Mouse (Mus musculus) bone marrow, adult 2 months (tissue): Measurements from ENCODE around the gene Pde7b. TPM values are rescaled to one million over a fixed set of nuclear protein-coding genes. Genes with fewer than 3 reads are reported as not detected.

Experiments used
- H3K27ac ChIP-seq: fragments of 200-500 bp; 2 replicates; pipeline ENCODE4 v1.5.1; 2012; ENCODE audit warnings: low read depth, mild to moderate bottlenecking, control low read depth, inconsistent platforms, low read length; ENCODE audit not compliant: control insufficient read depth, poor library complexity, insufficient read depth
- H3K4me1 ChIP-seq: fragments of 200-500 bp; 2 replicates; pipeline ENCODE4 v1.6.1; 2011; ENCODE audit warnings: low read length; ENCODE audit not compliant: control insufficient read depth, insufficient read depth
- H3K4me3 ChIP-seq: fragments of 200-500 bp; replicated peaks from 2 replicates; pipeline ENCODE3; 2011; ENCODE audit warnings: mild to moderate bottlenecking, low read depth, low read length, control low read depth; ENCODE audit not compliant: control insufficient read depth
- CTCF ChIP-seq: fragments of 200-500 bp; IDR thresholded peaks from 2 replicates; pipeline ENCODE4 v1.5.1; 2011; ENCODE audit warnings: low read length, control low read depth; ENCODE audit not compliant: control insufficient read depth, insufficient read depth
- POLR2A ChIP-seq: fragments of 200-500 bp; IDR thresholded peaks from 2 replicates; pipeline ENCODE4 v1.6.1; 2011; ENCODE audit warnings: low read depth, mild to moderate bottlenecking, control low read depth, low read length, borderline replicate concordance; ENCODE audit not compliant: control insufficient read depth
- WGBS: fragments of 180-500 bp; shearing (Covaris S2); methylation state at CpG from one replicate; pipeline ENCODE4 v1.1.7; 2018; 5-methylcytosine and 5-hydroxymethylcytosine counted together
- polyA plus RNA-seq: library from polyadenylated mRNA; stranded (reverse); fragments of >200 nt; gene quantifications from 2 replicates; pipeline ENCODE4 v1.2.4, GENCODE M21; 2011; ENCODE audit warnings: low replicate concordance; ENCODE audit not compliant: missing spikeins, insufficient read depth, insufficient read length

Gene Pde7b
- polyA plus RNA-seq, 1 experiment = 1.8 TPM

DNA sequence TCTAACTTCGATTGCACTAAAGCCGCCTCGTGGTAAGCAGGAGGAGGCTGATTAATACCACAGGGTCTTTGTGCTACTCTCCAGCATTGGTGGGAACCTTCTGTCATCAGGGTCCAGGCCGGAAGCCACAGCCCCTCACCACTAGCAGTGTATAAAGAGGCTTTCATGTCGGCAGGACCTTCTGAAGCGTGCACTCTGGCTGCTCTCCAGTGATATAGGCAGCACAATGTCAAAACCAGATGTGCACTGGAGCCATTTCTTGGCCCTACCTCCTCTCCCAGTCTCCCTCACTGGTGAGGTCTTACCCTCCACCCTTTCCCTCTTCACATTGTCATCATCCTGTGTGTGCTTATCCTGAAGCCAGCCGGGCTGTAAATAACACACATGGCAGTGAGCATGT lies 24.2 kb downstream of the Pde7b start:
- Histone ChIP-seq H3K27ac (no peak overlapping the region), H3K4me3 (no peak overlapping the region), H3K4me1 (no peaks in the 10 kb centered on the region; the same call in 1 of the 2 replicates)
- TF ChIP-seq POLR2A (no peak), CTCF (no peak)
- 80% methylated on average over 7 of the region's 7 CpGs for WGBS

GRCm38 (mm10) chr10:20699874-20700273 lies 25.0 kb downstream of the Pde7b start:
- H3K4me3 ChIP-seq = no peak overlapping the region
- TF ChIP-seq POLR2A (no peak), CTCF (no peak)
- H3K27ac ChIP-seq = no peak overlapping the region
- WGBS = 92% methylated on average over 9 of the region's 9 CpGs
- no peaks in the 10 kb centered on the region; the same call in 1 of the 2 replicates for H3K4me1 ChIP-seq

DNA sequence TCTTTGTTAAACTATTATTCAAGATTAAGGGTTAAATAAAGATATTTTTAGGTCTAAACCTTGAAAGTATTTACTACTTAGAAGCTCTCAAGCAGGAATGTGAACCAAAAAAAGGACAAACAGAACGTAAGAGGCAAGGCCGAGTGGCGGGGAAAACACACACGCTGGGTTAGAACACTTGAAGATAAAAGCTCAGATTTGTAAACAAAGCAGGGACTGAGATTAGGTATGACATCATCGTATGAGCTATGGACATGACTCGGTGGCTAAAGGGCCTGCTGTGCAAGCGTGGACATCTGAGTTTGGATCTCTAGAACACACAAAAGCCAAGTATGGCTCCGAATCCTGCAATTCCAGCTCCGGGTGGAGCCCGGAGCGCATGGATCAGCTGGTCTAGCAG lies 29.2 kb downstream of the Pde7b start:
- Histone ChIP-seq H3K4me3 (no peak overlapping the region), H3K27ac (no peak overlapping the region), H3K4me1 (peaks cover 3% of the 10 kb centered on the region; the same call in 1 of the 2 replicates)
- 85% methylated on average over 11 of the region's 11 CpGs for WGBS
- TF ChIP-seq CTCF (no peak), POLR2A (no peak)

GRCm38 (mm10) chr10:20690002-20690401 lies 34.9 kb downstream of the Pde7b start:
- TF ChIP-seq CTCF (no peak), POLR2A (no peak)
- peaks cover 3% of the 10 kb centered on the region; the same call in 1 of the 2 replicates for H3K4me1 ChIP-seq
- H3K4me3 ChIP-seq = no peak overlapping the region
- 78% methylated on average over 9 of the region's 9 CpGs for whole genome bisulfite sequencing
- no peak overlapping the region for H3K27ac ChIP-seq

DNA sequence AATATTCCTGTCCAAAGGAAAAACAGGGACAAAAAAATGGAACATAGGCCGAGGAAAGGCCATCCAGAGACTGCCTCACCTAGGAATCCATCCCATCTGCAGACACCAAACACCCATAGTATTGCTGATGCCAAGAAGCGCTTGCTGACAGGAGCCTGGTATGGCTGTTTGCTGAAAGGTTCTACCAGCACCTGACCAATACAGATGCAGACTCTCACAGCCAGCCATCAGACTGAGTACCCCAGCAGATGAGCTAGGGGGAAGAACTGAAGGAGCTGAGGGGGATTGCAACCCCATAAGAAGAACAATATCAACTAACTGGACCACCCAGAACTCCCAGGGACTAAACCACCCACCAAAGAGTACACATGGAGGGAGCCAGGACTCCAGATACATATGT lies 40.7 kb downstream of the Pde7b start:
- TF ChIP-seq POLR2A (no peak), CTCF (no peak)
- Histone ChIP-seq H3K4me1 (no peaks in the 10 kb centered on the region), H3K27ac (no peak overlapping the region), H3K4me3 (no peak overlapping the region)
- WGBS = 92% methylated on average over 2 of the region's 2 CpGs

DNA sequence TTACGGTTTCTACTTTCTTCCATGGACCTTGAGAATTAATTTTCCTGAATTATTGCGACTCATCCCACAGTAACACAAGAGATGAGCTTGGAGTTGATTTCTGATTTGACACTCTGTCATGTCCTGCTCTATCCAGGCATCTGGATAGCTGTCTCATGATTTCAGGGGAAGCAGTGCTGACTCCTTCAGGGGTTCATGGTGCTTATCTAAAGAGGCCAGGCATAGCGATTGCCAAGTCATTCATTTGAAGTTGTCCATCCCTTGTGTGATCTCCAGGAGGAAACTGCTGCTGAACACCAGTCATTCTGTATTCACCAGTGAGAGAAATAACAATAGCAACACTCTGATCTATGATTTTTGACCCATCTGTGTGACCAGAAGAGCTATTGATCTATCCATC lies 43.9 kb downstream of the Pde7b start:
- WGBS = 83% methylated on average over 3 of the region's 3 CpGs
- no peak overlapping the region for H3K27ac ChIP-seq
- H3K4me3 ChIP-seq = no peak overlapping the region
- H3K4me1 ChIP-seq = no peaks in the 10 kb centered on the region
- no peak for TF ChIP-seq POLR2A
- TF ChIP-seq CTCF = no peak

- Histone ChIP-seq H3K4me1 (no peaks in the 10 kb centered on the region; the same call in 1 of the 2 replicates), H3K27ac (no peak overlapping the region), H3K4me3 (no peak overlapping the region)
- 77% methylated on average over 3 of the region's 3 CpGs for WGBS
- TF ChIP-seq POLR2A (no peak), CTCF (no peak)
Observed at GRCm38 (mm10) chr10:20675321-20675720, 49.6 kb downstream of the Pde7b start.

DNA sequence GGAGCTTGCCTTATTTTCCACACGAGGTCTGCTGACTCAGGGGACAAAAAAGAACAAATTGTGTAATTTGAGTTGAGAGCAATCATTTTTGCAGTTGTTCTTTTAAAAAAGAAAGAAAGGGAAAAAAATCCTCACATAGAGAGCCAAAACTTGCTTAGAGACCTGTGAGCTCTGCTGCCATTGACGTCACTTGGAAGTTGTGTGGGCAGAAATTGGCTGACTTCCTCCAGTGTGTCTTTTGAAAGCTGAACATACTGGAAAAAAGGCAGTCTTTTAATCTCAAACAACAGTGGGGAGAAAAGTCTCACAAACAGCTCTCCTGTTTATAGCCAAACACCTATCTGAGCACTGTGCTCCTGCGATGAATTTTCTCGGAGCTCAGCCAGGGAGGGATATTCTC lies 51.1 kb downstream of the Pde7b start:
- no peak overlapping the region for H3K27ac ChIP-seq
- WGBS = 80% methylated on average over 4 of the region's 4 CpGs
- no peaks in the 10 kb centered on the region; the same call in 1 of the 2 replicates for H3K4me1 ChIP-seq
- no peak for TF ChIP-seq POLR2A
- no peak for TF ChIP-seq CTCF
- no peak overlapping the region for H3K4me3 ChIP-seq

DNA sequence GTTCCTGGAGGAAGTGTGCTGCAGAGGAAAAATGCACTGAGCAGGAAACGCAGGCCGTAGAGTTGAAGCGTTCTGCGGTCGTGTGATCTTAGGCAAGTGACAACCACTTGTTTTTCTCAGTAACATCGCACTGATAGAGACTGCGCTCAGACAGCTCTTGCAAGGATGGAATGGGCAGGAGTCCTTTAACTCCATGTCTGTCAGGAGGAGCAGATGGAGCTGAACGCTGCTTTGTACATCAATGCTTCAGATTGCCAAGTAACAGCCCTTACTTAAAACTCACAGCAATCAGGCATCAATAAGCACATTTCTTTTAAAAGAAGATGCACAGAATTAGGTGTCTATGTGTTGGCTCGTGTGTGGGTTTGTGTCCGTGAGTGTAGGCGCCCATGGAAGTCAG lies 52.3 kb downstream of the Pde7b start:
- 77% methylated on average over 11 of the region's 11 CpGs for WGBS
- no peak overlapping the region for H3K4me3 ChIP-seq
- TF ChIP-seq POLR2A = no peak
- TF ChIP-seq CTCF = no peak

More for the DNA sequence above, 52.3 kb downstream of the Pde7b start:
- H3K4me1 ChIP-seq = no peaks in the 10 kb centered on the region; the same call in 1 of the 2 replicates
- H3K27ac ChIP-seq = no peak overlapping the region
